Mouse (Mus musculus): Measurements from ENCODE around the gene Tcf3. TPM values are rescaled to one million over a fixed set of nuclear protein-coding genes. Genes with fewer than 3 reads are reported as not detected.

Tcf3 gene
- 10 to 100 TPM; 32.9 to 44.2 TPM for total RNA-seq (2021)
- long read RNA-seq, experiment 1, transcript Tcf3-208 (19 exons, 2,946 nt), result minor isoform, 10 of 75 reads
- long read RNA-seq, experiment 1, transcript Tcf3-202 (19 exons, 2,829 nt), result major isoform, 13 of 75 reads
- long read RNA-seq, experiment 1, transcript Tcf3-207 (19 exons, 2,920 nt), result minor isoform, 9 of 75 reads
- long read RNA-seq, experiment 1, transcript Tcf3-209 (19 exons, 2,950 nt), result minor isoform, 12 of 75 reads
- long read RNA-seq, experiment 1, partial matches to known transcripts, result 4 of 75 reads
- long read RNA-seq, experiment 1, other reads (novel, unspliced or antisense), result 23 of 75 reads
- long read RNA-seq, experiment 2, transcript Tcf3-210 (19 exons, 2,839 nt), result minor isoform, 6 of 121 reads
- long read RNA-seq, experiment 2, transcript Tcf3-209 (19 exons, 2,950 nt), result minor isoform, 14 of 121 reads
- long read RNA-seq, experiment 2, transcript Tcf3-202 (19 exons, 2,829 nt), result major isoform, 23 of 121 reads
- long read RNA-seq, experiment 2, transcript Tcf3-208 (19 exons, 2,946 nt), result minor isoform, 8 of 121 reads
- long read RNA-seq, experiment 2, partial matches to known transcripts, result 44 of 121 reads
- long read RNA-seq, experiment 2, other reads (novel, unspliced or antisense), result 19 of 121 reads

- peak; percentile 96 for DNase-seq (ENCODE audit: low spot score in 2 of 2)
Measured at GRCm38 (mm10) chr10:80433513-80434232, at the start of gene Tcf3. TSS of gene Tcf3 (minus strand) at chr10:80433647.

GRCm38 (mm10) chr10:80481002-80481401, 47.6 kb upstream of the Tcf3 start:
- no peak for DNase-seq (ENCODE audit: low spot score in 2 of 2)

DNA sequence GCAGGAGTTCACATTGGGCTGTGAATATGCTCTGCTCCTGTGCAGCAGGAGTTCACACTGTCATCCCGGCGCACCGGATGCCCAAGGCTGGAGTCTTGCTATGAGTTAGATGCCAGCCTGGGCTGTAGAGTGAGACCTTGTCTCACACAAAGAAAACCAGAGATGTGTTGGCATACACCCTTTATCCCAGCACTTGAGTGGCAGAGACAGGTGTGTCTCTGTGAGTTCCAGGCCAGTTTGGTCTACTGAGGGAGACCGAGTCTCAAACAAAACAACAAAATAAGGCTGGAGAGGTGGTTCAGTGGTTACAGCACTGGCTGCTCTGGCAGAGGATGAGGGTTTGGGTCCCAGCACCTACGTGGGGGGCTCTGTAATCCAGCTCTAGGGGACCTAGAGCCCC, 45.1 kb upstream of the Tcf3 start:
- DNase-seq (ENCODE audit: low spot score in 2 of 2), result no peak

DNA sequence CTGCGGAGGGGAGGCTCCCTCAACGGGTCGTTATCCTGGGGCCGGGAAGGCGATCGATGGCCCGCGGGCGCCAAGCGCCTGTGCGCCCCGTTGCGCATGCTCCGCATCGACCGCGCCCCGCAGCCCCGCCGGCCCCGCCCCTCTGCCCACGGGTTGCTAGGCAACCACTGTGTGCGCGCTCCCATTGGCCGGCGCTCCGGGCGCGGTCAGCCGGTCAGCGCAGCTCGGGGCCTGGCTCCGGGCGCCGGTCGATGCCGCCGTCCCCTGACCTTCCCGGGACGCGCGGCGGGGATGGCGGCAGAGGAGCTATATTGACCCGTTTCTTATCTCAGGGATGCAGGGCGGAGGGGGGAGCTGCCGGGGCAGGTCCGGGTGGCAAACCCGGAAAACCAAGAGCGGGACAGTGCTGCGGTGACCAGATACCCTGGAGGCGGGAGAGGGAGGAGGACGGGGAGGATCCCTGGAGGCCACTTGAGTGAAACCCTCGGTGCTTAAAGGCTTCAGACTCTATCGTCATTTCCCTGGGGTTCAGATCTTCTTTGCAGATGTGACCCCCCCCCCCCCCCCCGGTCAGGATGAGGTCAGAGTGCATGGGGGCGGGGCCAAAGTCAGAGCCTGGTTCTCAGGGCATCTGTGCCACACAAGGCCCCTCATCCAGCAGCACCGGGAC, 42.0 kb upstream of the Tcf3 start:
- DNase-seq (ENCODE audit: low spot score in 2 of 2), result peak; percentile 87 to 93

DNA sequence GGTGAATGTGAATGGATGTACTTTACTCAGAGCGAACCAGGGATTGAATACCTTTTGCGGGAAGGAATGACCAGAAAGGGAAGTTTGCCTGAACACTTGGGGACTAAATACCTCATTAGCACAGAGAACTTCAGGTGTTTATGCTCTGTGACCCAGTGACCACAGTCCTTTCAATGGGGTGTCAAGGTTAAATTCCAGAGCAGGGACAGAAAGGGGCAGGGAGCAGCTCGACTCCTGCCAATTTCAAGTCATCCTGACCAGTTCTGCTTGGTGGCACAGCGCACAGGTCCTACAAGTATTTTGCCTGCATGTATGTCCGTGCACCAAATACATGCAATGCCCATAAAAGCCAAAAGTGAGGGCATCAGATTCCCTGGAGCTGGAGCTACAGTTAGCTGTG, 31.6 kb upstream of the Tcf3 start:
- no peak for DNase-seq (ENCODE audit: low spot score in 2 of 2)

DNA sequence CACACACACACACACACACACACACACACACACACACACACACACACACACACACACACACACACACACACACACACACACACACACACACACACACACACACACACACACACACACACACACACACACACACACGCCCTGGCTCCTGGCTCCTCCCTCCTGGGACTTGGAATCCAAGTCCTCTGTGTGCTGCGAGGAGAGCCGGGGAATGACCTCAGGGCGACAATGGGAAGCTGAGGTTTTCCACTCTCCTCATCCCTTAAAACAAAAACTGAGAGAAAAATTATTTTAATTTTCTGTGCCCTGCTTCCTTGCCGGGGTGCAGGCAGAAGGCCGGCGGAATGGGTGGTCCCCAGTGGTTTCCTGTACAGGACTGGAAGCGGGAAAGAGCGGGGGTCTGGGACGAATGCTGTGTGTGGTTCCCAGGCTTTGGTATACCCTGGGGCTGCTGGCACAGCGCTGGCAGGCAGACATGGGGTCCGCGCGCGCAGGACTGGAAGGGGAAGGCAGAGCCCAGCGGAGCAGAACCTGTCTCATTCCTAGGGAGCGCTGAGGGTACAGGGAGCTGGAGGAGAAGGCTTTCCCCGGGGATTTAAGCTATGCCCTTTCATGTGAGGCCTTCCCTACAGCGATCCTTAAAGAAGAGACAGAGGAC, 31.1 kb upstream of the Tcf3 start:
- no peak for DNase-seq (ENCODE audit: low spot score in 2 of 2)

- no peak for DNase-seq (ENCODE audit: low spot score in 2 of 2)
Measured at GRCm38 (mm10) chr10:80461346-80461745, 27.9 kb upstream of the Tcf3 start.

DNA sequence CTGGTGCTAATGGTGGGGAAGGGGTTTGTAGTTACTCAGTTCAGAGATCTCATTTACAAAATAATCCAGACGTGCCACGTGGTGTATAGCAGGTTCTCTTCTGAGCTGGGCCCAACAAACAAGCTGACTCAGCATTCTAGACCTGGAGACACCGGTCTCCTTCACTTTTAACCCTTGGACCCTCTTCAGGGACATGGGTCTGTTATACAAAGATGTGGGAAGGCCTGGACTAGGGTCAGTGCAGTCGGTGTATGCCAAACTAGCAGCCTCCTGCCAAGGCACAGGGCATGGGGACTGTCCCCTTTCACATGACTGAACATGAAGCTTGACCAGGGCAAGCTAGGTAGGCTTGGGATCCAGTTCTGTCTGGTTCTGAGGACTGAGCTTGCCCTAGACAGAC, 26.9 kb upstream of the Tcf3 start:
- no peak for DNase-seq (ENCODE audit: low spot score in 2 of 2)

DNA sequence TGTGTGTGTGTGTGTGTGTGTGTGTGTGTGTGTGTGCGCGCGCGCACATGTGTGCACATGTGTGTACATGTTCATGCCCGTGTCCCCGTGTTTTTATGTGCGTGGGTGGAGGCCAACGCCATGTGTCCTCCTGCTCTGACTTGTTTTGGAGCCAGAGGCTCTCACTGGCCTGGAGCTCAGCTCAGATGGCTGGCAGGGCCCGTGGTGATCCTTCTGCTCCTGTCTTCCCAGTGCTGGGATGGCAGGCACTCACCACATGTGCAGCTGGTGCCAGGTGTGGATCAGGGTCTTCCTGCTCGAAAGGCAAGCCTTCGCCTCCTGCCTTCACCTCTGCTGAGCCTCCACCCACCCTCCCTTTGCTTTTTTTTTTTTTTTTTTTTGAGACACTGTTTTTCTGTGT, 26.2 kb upstream of the Tcf3 start:
- no peak for DNase-seq (ENCODE audit: low spot score in 2 of 2)

- DNase-seq (ENCODE audit: low spot score in 2 of 2), result no peak
Measured at GRCm38 (mm10) chr10:80459236-80459635, 25.8 kb upstream of the Tcf3 start.

DNA sequence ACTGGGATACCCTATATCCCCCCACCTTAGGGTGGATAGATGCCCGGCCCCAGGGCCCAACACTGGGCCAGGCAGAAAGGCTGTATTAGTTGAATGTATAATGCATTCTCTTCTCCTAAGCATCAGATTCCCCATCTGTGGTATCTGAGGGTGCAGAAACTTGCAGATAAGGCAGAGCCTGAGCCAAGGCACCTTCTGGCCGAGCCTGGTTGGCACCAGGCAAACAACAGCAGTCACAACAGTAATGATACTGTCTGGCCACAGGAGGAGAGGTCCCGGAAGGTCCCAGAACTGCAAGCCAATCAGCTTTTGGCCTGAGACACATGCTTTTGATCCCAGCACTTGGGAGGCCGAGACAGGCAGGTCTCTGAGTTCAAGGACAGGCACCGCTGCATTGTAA, 22.2 kb upstream of the Tcf3 start:
- DNase-seq (ENCODE audit: low spot score in 2 of 2), result no peak

DNA sequence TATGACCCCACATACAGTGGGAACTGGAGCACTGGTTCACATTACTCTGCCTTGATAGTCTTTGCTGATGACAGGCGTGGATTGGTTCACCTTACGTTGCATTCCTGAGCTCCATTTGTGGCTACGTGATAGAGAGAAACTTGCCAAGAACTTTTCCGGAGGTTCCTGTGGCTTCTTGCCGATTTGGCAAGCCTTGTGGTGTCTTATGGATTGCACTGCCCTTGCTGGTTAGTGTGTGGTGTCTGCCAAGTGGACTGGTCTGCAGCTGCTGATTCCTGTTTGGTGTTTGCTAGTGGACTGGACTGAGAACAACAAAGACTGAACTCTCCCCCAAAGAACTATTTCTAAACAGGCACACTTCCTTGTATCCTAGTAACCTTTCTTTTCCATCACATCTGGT, 21.3 kb upstream of the Tcf3 start:
- no peak for DNase-seq (ENCODE audit: low spot score in 2 of 2)

- no peak for DNase-seq (ENCODE audit: low spot score in 2 of 2)
Measured at GRCm38 (mm10) chr10:80453601-80454000, 20.2 kb upstream of the Tcf3 start.

DNA sequence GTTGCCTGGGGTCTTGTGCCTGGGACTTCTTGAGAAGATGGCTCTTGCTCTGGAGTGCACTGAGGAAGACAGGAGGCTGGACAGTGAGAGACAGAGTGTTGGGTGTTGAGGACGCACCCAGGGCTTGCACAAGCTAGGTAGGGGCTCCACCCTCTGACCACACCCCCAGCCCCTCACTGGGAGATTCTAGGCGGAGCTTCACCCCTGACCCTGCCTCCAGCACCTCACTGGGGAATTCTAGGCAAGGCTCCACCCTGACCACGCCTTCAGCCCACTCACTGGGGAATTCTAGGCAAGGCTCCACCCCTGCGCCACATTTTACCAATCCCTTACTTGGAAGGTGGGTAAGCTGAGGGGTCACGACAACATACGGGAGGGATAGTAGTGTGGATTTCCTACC, 17.2 kb upstream of the Tcf3 start:
- no peak for DNase-seq (ENCODE audit: low spot score in 2 of 2)

DNA sequence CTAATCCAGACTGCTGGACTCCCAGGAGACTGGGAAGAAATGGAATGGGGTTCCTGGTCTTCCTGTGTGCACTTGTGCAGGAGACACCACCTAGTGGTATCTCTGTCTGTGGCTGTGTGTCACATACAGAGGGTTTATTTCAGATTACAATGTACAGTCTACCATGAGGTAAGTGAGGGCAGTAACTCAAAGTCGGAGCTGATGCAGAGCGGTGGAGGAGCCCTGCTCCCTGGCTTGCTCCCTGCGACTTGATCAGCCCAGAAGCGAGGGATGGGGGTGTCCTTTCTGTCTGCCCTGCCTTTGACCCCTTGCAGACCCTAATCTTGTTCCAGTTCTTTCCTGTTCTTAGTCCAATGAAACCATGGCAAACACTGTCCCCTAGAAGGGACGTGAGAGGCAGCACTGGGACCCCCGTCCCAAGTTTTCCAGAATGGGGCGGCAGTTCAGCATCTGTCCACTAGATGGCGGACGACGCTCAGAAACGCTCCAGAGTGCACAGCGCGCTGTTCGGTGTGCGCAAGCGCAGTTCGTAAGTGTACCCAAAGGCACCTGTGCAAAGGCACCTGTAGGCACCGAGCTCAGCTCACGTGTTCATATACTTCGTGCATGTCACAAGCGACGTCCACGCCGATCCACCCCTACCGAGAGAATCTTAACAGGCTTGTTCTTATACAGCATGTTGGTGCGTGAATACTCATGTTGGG, 12.6 kb upstream of the Tcf3 start:
- peak; percentile 76 to 80 for DNase-seq (ENCODE audit: low spot score in 2 of 2)

- no peak for DNase-seq (ENCODE audit: low spot score in 2 of 2)
Measured at GRCm38 (mm10) chr10:80445052-80445451, 11.6 kb upstream of the Tcf3 start.

DNA sequence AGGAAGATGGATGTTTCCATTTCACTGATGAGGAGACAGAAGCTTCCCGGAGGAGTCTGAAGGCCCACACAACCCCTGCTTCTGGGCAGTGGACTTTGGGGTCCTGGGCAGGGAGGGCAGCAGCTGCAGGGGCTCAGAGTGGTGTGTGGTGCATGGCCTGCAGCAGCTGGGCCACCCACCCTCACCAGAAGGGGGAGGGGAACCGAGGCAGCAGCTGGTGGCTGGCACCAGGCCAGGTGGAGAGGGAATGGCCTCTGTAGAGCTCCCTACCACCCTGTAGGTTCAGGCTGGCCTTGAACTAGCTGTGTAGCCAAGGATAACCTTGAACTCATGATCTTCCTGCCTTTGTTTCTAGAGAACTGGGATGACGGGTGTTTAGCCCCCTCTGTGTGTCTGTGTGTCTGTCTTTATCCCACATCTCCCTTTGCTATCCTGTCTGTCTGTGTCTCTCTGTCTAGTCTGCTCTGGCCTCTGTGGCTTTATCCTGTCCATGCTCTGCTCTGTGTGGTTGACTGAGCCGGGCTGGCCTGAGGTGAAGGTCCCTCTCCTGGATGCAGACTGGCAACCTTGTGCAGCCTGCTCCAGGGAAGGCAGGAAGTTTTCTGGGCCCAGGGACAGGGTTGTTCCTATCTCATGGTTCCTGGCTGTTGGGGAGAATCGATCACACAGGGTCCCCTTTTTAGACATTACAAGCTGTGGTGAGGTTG, 11.0 kb upstream of the Tcf3 start:
- DNase-seq (ENCODE audit: low spot score in 2 of 2), result peak in 1 of 2 experiments; percentile 42

DNA sequence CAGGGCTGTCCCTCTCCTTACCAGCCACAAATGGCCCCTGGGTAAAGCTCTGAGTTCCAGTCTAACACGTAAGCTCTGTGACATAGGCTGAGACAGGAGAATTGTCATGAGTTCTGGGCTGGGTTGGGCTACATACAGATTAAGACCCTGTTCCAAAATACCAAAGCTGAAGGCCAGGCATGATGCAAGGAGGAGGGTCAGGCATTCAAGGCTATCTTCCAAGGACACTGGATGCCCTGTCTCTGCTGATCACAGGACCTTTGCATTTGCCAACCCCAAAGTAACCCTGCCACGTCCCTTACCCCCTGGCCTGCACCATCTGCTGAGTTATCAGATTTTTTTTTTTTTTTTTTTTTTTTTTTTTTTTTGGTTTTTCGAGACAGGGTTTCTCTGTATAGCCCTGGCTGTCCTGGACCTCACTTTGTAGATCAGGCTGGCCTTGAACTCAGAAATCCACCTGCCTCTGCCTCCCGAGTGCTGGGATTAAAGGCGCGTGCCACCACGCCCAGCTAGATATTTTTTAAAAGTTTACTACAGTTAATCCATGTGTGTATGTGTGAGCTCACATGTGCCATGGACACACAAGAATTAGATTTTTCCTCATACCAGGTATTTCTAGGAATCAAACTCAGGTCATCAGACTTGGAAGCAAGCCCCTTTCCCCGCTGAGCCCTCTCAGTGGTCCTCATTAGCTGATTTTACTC, 10.3 kb upstream of the Tcf3 start:
- no peak for DNase-seq (ENCODE audit: low spot score in 2 of 2)

DNA sequence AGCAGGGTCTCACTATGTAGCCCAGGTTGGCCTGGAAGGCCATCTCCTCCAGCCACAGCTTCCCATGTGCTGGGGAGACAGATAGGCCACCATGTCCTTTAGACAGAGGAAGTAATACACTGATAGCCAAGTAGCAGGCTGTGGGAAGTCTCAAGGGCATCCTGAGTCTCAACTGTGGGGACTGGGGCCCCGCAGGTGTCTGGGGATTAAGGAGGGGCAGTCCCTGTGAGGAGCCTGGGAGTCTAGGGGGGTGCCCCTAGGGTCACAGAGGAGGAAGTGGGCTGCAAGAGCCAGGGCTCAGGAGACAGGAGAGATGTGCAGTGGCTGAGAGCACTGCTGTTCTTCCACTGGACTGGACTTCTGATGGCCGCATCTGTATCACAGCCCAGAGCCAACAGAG, 9.5 kb upstream of the Tcf3 start:
- no peak for DNase-seq (ENCODE audit: low spot score in 2 of 2)

All from adrenal gland, adult 18-20 months (tissue).